Mouse (Mus musculus) ES-E14 (cell line): ENCODE results near the gene Ppm1h.

Experiments
- HCFC1 ChIP-seq: IDR thresholded peaks from 2 replicates; pipeline ENCODE4 v1.6.1; 2012; ENCODE audit warnings: low read length, inconsistent platforms, borderline replicate concordance; ENCODE audit not compliant: insufficient read depth
- ZNF384 ChIP-seq: IDR thresholded peaks from 2 replicates; pipeline ENCODE4 v1.6.1; 2012; ENCODE audit warnings: low read depth, low read length, inconsistent platforms

DNA sequence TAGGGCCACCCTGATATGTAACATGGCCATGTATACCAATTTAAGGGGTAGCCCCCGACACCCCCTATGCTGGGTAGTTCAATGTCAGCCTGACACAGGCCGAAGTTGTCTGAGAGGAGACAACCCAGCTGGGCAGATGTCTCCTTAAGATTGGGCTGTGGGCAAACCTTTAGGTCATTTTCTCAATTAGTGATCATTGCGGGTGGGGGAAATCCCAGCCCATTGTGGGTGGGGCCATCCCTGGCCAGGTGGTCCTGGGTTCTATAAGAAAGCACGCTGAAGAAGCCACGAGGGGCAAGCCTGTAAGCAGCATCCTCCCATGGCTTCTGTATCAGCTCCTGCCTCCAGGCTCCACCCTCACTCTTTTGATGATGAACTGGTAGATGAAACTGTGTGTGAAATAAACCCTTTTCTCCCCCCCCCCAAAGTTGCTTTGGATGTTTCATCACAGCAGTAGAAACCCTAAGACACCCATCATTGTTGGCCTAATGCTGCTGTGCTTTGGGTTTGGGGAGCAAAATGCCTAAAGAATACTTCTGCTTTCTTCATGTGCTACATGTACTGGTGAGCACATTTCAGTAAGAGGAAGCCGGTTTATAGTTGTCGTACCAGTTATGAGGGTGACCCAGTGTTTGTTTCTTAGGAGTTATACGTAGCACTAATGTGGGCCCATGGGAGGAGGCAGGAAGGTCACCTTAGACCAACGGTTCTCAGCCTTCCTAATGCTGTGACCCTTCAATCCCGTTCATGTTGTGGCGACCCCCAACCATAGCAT is 68.8 kb downstream of the Ppm1h start:
- TF ChIP-seq HCFC1 (no peak), ZNF384 (no peak)
